Mouse (Mus musculus) MEL (cell line): ENCODE measurements at regions not wholly inside any gene's neighbourhood (a gene's known extent, or its start where the extent isn't known, plus 50 kb on each side); places are given as distances from the start of the nearest gene placed in this dataset.
"Not testable (repeated sequence)": the region's sequence is repeated elsewhere in the genome, so short reads cannot be mapped to it uniquely, and the experiment has no call there.

ENCODE experiments used
- DNase-seq: peaks from one replicate; pipeline ENCODE4 v3.0.0; 2011; ENCODE audit warnings: low read depth, low spot score
- H3K27ac ChIP-seq: 2 replicates; pipeline ENCODE4 v1.5.1; 2012; ENCODE audit warnings: low read depth, mild to moderate bottlenecking, control low read depth, low read length, moderate library complexity; ENCODE audit not compliant: control insufficient read depth
- H3K27me3 ChIP-seq, 2 experiments: fragments of 150-350 bp in 1 of 2; sonication (generic) in 1 of 2; 2 replicates each; pipeline ENCODE4 v1.6.1; 2012; ENCODE audit warnings: low read length in 2 of 2, mild to moderate bottlenecking in 2 of 2, improper control_type of control experiment in 1 of 2, moderate library complexity in 1 of 2; ENCODE audit not compliant: insufficient read depth in 2 of 2, control insufficient read depth in 1 of 2
- H3K36me3 ChIP-seq, 2 experiments: 2 replicates each; pipeline ENCODE4 v1.6.1; 2012 to 2014; ENCODE audit warnings: low read length in 2 of 2, improper control_type of control experiment in 1 of 2, inconsistent platforms in 1 of 2, mild to moderate bottlenecking in 1 of 2; ENCODE audit not compliant: insufficient read depth in 2 of 2, control insufficient read depth in 1 of 2
- H3K4me1 ChIP-seq, 2 experiments: fragments of 150-350 bp in 1 of 2; sonication (generic) in 1 of 2; 2 replicates each; pipeline ENCODE4 v1.6.1; 2012; ENCODE audit warnings: low read length in 2 of 2, improper control_type of control experiment in 1 of 2, mild to moderate bottlenecking in 1 of 2; ENCODE audit not compliant: insufficient read depth in 2 of 2, control insufficient read depth in 1 of 2
- H3K4me3 ChIP-seq, 2 experiments: fragments of 150-350 bp in 1 of 2; sonication (generic) in 1 of 2; 2 replicates each; pipeline ENCODE4 v1.5.1; 2012; ENCODE audit warnings: low read depth in 2 of 2, low read length in 2 of 2, mild to moderate bottlenecking in 2 of 2, moderate library complexity in 2 of 2, control low read depth in 1 of 2, improper control_type of control experiment in 1 of 2; ENCODE audit not compliant: control insufficient read depth in 1 of 2, insufficient read depth in 1 of 2
- H3K79me2 ChIP-seq: 2 replicates; pipeline ENCODE4 v1.6.1; 2012; ENCODE audit warnings: mild to moderate bottlenecking, low read length, moderate library complexity; ENCODE audit not compliant: control insufficient read depth, poor library complexity, insufficient read depth
- H3K9ac ChIP-seq: 2 replicates; pipeline ENCODE4 v1.6.1; 2012; ENCODE audit warnings: low read depth, mild to moderate bottlenecking, control low read depth, low read length, moderate library complexity; ENCODE audit not compliant: control insufficient read depth, poor library complexity, severe bottlenecking
- H3K9me3 ChIP-seq: fragments of 150-350 bp; sonication (generic); replicated peaks from 2 replicates; pipeline ENCODE4 v1.6.1; 2012; ENCODE audit warnings: mild to moderate bottlenecking, low read length, improper control_type of control experiment, moderate library complexity; ENCODE audit not compliant: insufficient read depth
- CHD1 ChIP-seq: IDR thresholded peaks from 2 replicates; pipeline ENCODE4 v1.6.1; 2012; ENCODE audit warnings: low read depth, mild to moderate bottlenecking, inconsistent platforms, low read length, improper control_type of control experiment
- CHD2 ChIP-seq: IDR thresholded peaks from 2 replicates; pipeline ENCODE4 v1.6.1; 2011; ENCODE audit warnings: low read length, improper control_type of control experiment
- HCFC1 ChIP-seq: IDR thresholded peaks from 2 replicates; pipeline ENCODE4 v1.6.1; 2012; ENCODE audit warnings: low read depth, mild to moderate bottlenecking, inconsistent platforms, low read length, improper control_type of control experiment, moderate library complexity
- MYC ChIP-seq: IDR thresholded peaks from 2 replicates; pipeline ENCODE4 v1.6.1; 2011; ENCODE audit warnings: low read depth, mild to moderate bottlenecking, low read length, improper control_type of control experiment, moderate library complexity
- POLR2AphosphoS5 ChIP-seq: IDR thresholded peaks from 2 replicates; pipeline ENCODE4 v1.6.1; 2012; ENCODE audit warnings: low read depth, borderline replicate concordance, mild to moderate bottlenecking, inconsistent platforms, low read length, moderate library complexity, mixed read lengths
- RAD21 ChIP-seq: IDR thresholded peaks from 2 replicates; pipeline ENCODE4 v1.6.1; 2011; ENCODE audit warnings: mild to moderate bottlenecking, low read depth, low read length, improper control_type of control experiment
- RCOR1 ChIP-seq: IDR thresholded peaks from 2 replicates; pipeline ENCODE4 v1.6.1; 2012; ENCODE audit warnings: low read depth, mild to moderate bottlenecking, inconsistent platforms, low read length, improper control_type of control experiment
- UBTF ChIP-seq: IDR thresholded peaks from 2 replicates; pipeline ENCODE4 v1.6.1; 2012; ENCODE audit warnings: low read depth, mild to moderate bottlenecking, inconsistent platforms, low read length, improper control_type of control experiment, moderate library complexity, borderline replicate concordance; ENCODE audit not compliant: insufficient read depth
- ZC3H11A ChIP-seq: IDR thresholded peaks from 2 replicates; pipeline ENCODE4 v1.6.1; 2012; ENCODE audit warnings: low read depth, mild to moderate bottlenecking, inconsistent platforms, low read length, improper control_type of control experiment
- ZMIZ1 ChIP-seq: IDR thresholded peaks from 2 replicates; pipeline ENCODE4 v1.6.1; 2012; ENCODE audit warnings: low read depth, mild to moderate bottlenecking, inconsistent platforms, low read length, improper control_type of control experiment, moderate library complexity

- H3K27me3 ChIP-seq = no peaks in the 10 kb centered on the region
- no peak for TF ChIP-seq MYC
- no peak for TF ChIP-seq CHD1
- no peak for TF ChIP-seq RAD21
Measured at GRCm38 (mm10) chr9:80825346-80825745, 360.1 kb upstream of the Impg1 start.

GRCm38 (mm10) chr9:80820066-80820465 is 354.8 kb upstream of the Impg1 start:
- DNase-seq = no peak
- no peaks in the 10 kb centered on the region for H3K36me3 ChIP-seq
- no peak overlapping the region for H3K27ac ChIP-seq
- H3K9ac ChIP-seq = no peak overlapping the region
- H3K4me3 ChIP-seq = no peak overlapping the region
- H3K9me3 ChIP-seq = no peaks in the 10 kb centered on the region
- no peaks in the 10 kb centered on the region; a peak in 1 of 4 replicates for H3K27me3 ChIP-seq
- no peak for TF ChIP-seq POLR2AphosphoS5
- TF ChIP-seq RCOR1 = no peak
- TF ChIP-seq CHD2 = no peak
- no peak for TF ChIP-seq UBTF
- no peak for TF ChIP-seq ZC3H11A
- no peak for TF ChIP-seq CHD1
- no peak for TF ChIP-seq RAD21
- H3K79me2 ChIP-seq = no peaks in the 10 kb centered on the region
- H3K4me1 ChIP-seq = no peaks in the 10 kb centered on the region

More at GRCm38 (mm10) chr9:80825346-80825745, 360.1 kb upstream of the Impg1 start:
- Histone ChIP-seq H3K79me2 (no peaks in the 10 kb centered on the region), H3K9ac (no peak overlapping the region), H3K27ac (no peak overlapping the region), H3K4me3 (no peak overlapping the region), H3K4me1 (no peaks in the 10 kb centered on the region), H3K9me3 (no peaks in the 10 kb centered on the region), H3K36me3 (no peaks in the 10 kb centered on the region)
- no peak for DNase-seq

GRCm38 (mm10) chr9:80819070-80819469 is 353.8 kb upstream of the Impg1 start:
- no peaks in the 10 kb centered on the region for H3K9me3 ChIP-seq
- DNase-seq = no peak
- TF ChIP-seq RAD21 = no peak
- TF ChIP-seq HCFC1 = no peak
- TF ChIP-seq ZMIZ1 = no peak

GRCm38 (mm10) chr9:80813921-80814320 is 348.6 kb upstream of the Impg1 start:
- not testable (repeated sequence) for H3K9ac ChIP-seq, H3K9me3 ChIP-seq, H3K27ac ChIP-seq, H3K79me2 ChIP-seq, H3K4me3 ChIP-seq, DNase-seq, H3K36me3 ChIP-seq, H3K27me3 ChIP-seq, H3K4me1 ChIP-seq

More at GRCm38 (mm10) chr9:80819070-80819469, 353.8 kb upstream of the Impg1 start:
- H3K79me2 ChIP-seq = no peaks in the 10 kb centered on the region
- H3K36me3 ChIP-seq = no peaks in the 10 kb centered on the region
- no peak overlapping the region for H3K27ac ChIP-seq
- H3K4me1 ChIP-seq = no peaks in the 10 kb centered on the region
- no peak overlapping the region for H3K9ac ChIP-seq
- H3K27me3 ChIP-seq = no peaks in the 10 kb centered on the region; a peak in 1 of 4 replicates
- H3K4me3 ChIP-seq = no peak overlapping the region
